Mouse (Mus musculus) right cerebral cortex, postnatal 36 days (tissue): ENCODE measurements around the gene Hist1h2bb.

Experiments used
- DNase-seq, 2 experiments: peaks; one replicate each; pipeline ENCODE4 v3.0.0; 2022; ENCODE audit warnings: low spot score in 2 of 2, mixed read lengths in 1 of 2

Gene Hist1h2bb

GRCm38 (mm10) chr13:23728472-23729191, 17.9 kb upstream of the Hist1h2bb start:
- no peak for DNase-seq

GRCm38 (mm10) chr13:23729192-23729525, 17.4 kb upstream of the Hist1h2bb start:
- DNase-seq: no peak

- no peak for DNase-seq
Observed at GRCm38 (mm10) chr13:23729706-23730105, 16.8 kb upstream of the Hist1h2bb start.

DNA sequence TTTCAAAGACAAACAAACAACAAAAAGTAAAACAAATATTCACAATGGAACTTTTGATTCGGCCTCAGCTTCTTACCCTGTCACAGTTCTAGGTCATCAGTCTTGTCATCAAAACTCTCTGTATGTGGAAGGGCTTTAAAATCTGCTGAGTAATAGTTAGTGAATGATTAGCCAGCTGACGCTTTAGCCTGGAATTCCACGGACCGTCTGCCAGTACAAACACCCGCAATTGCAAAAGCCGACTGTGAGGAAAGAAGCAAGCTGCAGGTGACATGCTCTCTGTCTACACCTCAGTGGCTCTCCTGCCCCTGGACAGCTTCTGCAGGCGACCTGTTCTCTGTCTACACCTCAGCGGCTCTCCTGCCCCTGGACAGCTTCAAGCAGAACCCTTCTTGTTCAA, 16.1 kb upstream of the Hist1h2bb start:
- no peak for DNase-seq

- no peak for DNase-seq
Observed at GRCm38 (mm10) chr13:23732156-23732804, 14.3 kb upstream of the Hist1h2bb start.

DNA sequence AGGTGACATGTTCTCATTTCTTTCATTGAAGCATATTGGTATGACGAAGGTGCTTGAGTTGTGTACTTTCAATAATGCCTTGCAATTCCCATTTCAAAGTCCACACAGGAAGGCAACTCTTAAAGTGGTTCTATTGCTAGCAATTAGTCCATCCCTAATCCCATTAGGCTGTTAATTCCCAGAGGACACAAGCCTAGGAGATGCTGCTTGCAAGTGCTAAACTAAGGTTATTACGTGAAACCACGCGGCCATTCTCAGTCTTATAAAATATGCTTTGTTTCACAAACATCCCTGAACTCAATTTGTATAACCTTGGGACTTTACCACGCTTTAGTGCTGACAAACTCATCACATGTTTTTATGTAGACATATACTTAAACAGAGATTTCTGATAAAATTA, 9.4 kb upstream of the Hist1h2bb start:
- no peak for DNase-seq

- DNase-seq: no peak
Observed at GRCm38 (mm10) chr13:23738041-23738440, 8.5 kb upstream of the Hist1h2bb start.

DNA sequence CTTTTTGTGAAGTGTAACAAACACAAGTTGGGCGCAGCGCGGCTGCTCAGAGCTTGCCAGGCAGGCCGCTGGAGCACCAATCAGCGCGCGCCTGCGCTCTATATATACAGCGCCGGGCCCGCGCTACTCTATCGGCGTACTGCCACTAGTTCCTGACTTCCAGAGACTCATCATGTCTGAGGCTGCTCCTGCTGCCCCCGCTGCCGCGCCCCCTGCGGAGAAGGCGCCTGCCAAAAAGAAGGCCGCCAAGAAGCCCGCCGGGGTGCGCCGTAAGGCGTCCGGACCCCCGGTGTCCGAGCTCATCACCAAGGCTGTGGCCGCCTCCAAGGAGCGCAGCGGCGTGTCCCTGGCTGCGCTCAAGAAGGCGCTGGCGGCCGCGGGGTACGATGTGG, 7.9 kb upstream of the Hist1h2bb start, which contains the start of gene Hist1h1c:
Hist1h1c (plus strand) TSS at position 132 of the 392 bp plus-strand sequence.
- DNase-seq: peak; percentile 88 to 91

GRCm38 (mm10) chr13:23739069-23739921, 7.2 kb upstream of the Hist1h2bb start:
- peak; percentile 94 to 97 for DNase-seq

DNA sequence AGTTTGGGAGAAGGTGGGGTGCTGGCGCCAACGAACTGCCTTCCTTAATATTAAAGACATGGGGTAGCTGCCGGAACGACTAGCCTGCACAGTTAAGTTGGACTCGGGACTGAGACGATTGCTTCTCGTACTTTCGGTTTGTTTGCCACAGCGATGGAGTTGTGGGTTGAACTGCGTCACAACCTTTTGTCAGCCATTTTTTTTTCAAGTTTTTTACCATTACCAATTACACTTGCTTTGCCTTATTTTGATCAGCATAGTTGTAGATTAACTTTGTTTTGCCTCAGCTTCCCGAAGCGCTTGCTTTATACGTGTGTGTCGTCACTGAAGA, 6.6 kb upstream of the Hist1h2bb start:
- DNase-seq: no peak

- DNase-seq: no peak
Observed at GRCm38 (mm10) chr13:23740256-23740840, 6.2 kb upstream of the Hist1h2bb start.

DNA sequence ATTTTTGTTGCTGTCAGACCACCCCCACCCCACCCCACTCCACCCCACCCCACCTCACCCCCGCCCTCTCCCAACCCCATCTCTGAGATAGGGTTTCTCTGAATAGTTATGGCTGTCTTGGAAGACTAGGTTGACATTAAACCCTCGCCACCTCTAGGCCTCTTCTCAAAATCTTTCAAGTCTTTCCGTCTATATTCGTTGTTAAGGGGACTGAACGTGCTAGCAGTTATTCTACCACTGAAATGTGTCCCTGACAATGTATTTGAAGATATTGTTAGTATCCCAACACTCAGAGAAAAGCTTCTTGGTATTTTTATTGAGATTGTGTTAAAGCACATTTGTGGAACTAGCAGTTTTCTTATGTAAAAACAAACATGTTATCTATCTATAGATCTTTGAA, 5.6 kb upstream of the Hist1h2bb start:
- DNase-seq: no peak

DNA sequence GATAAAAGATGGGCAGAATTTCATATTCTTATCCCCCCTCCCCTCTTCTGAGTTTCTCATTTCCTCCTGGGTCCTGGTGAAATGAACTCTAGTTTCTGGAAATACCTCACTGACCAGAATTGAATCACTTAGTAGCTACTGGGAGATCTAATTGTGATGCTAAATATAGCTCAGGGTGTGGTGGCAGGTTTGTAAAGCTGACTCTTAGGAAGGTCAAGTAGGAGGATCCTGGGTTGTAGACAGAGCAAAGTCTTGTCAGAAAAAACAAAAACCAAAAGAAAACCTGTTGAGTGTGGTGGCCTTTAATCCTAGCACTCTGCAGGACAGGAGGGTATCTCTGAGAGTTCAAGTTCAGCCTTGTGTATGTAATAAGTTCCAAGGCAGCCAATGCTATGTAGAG, 4.5 kb upstream of the Hist1h2bb start:
- no peak for DNase-seq

DNA sequence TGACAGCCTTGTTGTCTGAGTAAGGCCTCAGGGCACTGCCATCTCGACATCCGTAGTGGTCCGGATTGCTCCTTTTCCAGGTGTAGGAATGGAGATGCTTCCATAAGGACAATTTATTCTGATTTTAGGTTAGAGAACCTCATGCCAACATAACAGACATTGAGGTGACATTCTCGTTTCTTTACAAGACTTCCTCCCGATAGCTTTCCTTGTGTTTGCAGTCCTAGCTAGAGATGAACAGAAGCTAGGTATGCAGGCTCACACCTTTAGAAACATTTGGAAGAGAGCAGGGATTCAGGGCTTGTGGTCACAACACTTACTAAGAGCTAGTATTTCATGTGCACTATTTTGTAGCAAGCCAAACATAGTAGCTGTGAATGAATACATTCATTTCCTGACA, 3.3 kb upstream of the Hist1h2bb start:
- no peak for DNase-seq

- DNase-seq: no peak
Observed at GRCm38 (mm10) chr13:23743963-23744362, 2.6 kb upstream of the Hist1h2bb start.

DNA sequence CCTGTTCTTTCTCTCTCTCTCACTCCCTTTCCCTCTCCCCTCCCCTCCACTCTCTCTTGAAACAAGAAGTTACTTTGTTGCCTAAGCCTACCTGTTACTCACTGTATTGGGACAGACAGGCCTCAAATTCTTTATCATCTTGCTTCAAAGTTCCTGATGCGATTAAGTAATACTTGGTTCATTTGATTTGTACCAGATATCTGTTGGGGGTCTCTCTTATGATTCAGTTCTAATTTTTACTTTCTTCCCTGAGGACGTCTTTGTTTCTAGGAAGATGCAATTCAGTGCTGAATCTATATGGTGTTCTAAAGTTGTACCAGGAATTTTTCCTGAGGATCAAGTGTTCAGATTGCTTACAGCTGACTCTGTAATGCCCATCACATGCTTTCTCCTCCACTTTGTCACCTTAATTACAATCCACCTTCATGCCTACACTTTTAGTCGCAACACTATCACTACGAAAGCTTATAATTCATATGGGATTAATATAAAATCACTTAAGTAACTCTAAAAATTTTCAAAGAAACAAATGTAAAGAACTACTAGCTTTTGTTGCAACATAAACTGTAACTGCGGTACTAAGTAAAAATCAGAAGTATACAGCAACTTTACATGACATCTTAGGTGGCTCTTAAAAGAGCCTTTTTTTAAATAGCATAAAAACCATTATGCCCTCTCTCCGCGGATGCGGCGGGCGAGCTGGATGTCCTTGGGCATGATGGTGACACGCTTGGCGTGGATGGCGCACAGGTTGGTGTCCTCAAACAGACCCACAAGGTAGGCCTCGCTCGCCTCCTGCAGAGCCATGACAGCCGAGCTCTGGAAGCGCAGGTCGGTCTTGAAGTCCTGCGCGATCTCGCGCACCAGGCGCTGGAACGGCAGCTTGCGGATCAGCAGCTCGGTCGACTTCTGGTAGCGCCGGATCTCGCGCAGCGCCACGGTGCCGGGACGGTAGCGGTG, 1.8 kb upstream of the Hist1h2bb start:
- no peak for DNase-seq

- DNase-seq: peak; percentile 60 to 79
Observed at GRCm38 (mm10) chr13:23745381-23746161, 963 bp upstream of the Hist1h2bb start, which contains the start of gene Hist1h3c. Gene Hist1h3c, minus strand, starts transcription at chr13:23745602.

DNA sequence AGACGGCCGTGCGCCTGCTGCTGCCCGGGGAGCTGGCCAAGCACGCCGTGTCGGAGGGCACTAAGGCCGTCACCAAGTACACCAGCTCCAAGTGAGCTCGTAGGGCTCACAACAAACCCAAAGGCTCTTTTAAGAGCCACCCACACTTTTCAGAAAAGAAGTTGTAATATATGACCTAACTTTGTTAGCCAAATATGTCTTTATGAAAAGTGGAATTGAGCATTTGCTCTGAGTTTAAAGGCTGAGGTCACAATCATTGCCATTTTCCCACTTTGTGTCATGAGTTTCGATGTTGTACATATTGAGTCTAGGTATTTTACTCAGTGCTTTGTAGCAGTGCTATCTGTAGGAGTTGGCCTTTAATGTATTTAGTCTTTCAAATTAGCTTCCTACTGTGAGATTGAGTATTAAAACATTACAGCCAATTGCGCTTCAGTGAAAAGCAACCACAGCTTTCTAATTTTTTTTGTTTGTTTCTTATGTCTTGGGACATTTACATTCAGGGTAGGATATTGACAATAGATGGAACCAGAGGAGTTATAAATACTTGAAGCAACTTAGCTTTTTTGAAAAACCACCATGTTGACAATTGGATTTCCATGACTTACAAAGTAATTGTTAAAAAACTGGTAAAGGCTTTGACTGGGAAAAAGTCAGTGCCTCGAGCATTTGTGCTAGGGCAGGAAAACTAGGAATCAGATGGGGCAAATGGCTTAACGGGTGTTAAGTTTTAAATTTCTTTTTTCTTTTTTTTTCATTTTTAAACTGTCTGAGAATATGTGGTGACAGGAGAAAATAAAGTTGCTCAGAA, 752 bp downstream of the Hist1h2bb start:
- DNase-seq: no peak

DNA sequence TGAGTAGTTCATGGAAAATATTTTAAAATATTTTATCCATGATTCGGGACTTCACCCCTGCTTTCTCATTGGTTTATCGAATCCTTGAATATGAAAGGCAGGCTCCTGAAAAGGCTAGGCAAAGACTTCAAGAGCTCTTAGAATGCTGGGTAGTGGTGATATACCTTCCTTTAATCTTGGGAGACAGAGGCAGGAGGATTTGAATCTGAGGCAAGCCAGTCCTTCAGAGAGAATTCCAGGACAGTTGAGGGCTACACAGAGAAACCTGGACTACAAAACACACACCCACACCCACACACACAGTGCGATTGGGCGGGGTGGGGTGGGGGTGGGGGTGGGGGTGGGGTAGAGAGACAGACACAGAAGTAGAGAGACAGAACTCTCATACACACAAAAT, 1.4 kb downstream of the Hist1h2bb start:
- DNase-seq: no peak
